Mouse (Mus musculus) forebrain, embryonic 11.5 days (tissue): ENCODE measurements around the gene Ryk. TPM values are rescaled to one million over a fixed set of nuclear protein-coding genes. Genes with fewer than 3 reads are reported as not detected.

Source experiments
- ATAC-seq: fragments of 200-750 bp; cut with Nextera tagmentation; replicated peaks from 2 replicates; pipeline ENCODE4 v1.8.0; 2017; ENCODE audit warnings: moderate TSS enrichment; ENCODE audit not compliant: low FRiP score
- DNase-seq: peaks from one replicate; pipeline ENCODE4 v3.0.0-alpha.2; 2017; ENCODE audit warnings: low spot score
- H3K27ac ChIP-seq: fragments of 300-500 bp; sonication (generic); 2 replicates; pipeline ENCODE4 v1.5.1; 2014; ENCODE audit warnings: low read depth, low read length
- H3K27me3 ChIP-seq: fragments of 300-500 bp; sonication (generic); 2 replicates; pipeline ENCODE4 v1.6.1; 2014; ENCODE audit warnings: mild to moderate bottlenecking, low read length, mixed read lengths; ENCODE audit not compliant: control insufficient read depth, insufficient read depth
- H3K36me3 ChIP-seq: fragments of 300-500 bp; sonication (generic); 2 replicates; pipeline ENCODE4 v1.6.1; 2014; ENCODE audit warnings: mild to moderate bottlenecking, low read length, moderate library complexity, mixed read lengths; ENCODE audit not compliant: control insufficient read depth, insufficient read depth
- H3K4me1 ChIP-seq: fragments of 300-500 bp; sonication (generic); replicated peaks from 2 replicates; pipeline ENCODE4 v1.6.1; 2014; ENCODE audit warnings: low read length, mixed read lengths; ENCODE audit not compliant: control insufficient read depth, insufficient read depth
- H3K4me2 ChIP-seq: fragments of 300-500 bp; sonication (generic); 2 replicates; pipeline ENCODE4 v1.6.1; 2014; ENCODE audit warnings: low read depth, mild to moderate bottlenecking, low read length, moderate library complexity, mixed read lengths; ENCODE audit not compliant: severe bottlenecking
- H3K4me3 ChIP-seq: fragments of 300-500 bp; sonication (generic); 2 replicates; pipeline ENCODE4 v1.5.1; 2014; ENCODE audit warnings: low read depth, low read length
- H3K9ac ChIP-seq: fragments of 300-500 bp; sonication (generic); 2 replicates; pipeline ENCODE4 v1.6.1; 2014; ENCODE audit warnings: low read length
- H3K9me3 ChIP-seq: fragments of 300-500 bp; sonication (generic); 2 replicates; pipeline ENCODE4 v1.6.1; 2016; ENCODE audit warnings: low read length, mixed read lengths; ENCODE audit not compliant: control insufficient read depth
- WGBS: fragments of 180-500 bp; shearing (Covaris S2); extraction: QIAGEN DNeasy Blood & Tissue Kit; methylation state at CpG from one replicate; pipeline ENCODE4 v1.1.7; 2014; 5-methylcytosine and 5-hydroxymethylcytosine counted together
- polyA plus RNA-seq: library from polyadenylated mRNA; unstranded; fragments of >200 nt; fragmentation: Nextera tagmentation; extraction: Ambion mirVana; gene quantifications from 2 replicates; pipeline ENCODE4 v1.2.1, GENCODE M21; 2014

The Ryk gene
- polyA plus RNA-seq, result 26.3 and 32.8 TPM in 2 replicates

- peak; percentile 80 for ATAC-seq
Measured at GRCm38 (mm10) chr9:102834742-102835591, at the start of gene Ryk. TSS of gene Ryk (plus strand) at chr9:102834917.

GRCm38 (mm10) chr9:102789491-102789890 is 45.2 kb upstream of the Ryk start:
- H3K27me3 ChIP-seq, result no peaks in the 10 kb centered on the region
- H3K4me3 ChIP-seq, result no peak overlapping the region
- DNase-seq (no peak), ATAC-seq (no peak)
- no peak overlapping the region for H3K4me2 ChIP-seq
- H3K9me3 ChIP-seq, result no peaks in the 10 kb centered on the region
- no peaks in the 10 kb centered on the region for H3K36me3 ChIP-seq
- no peak overlapping the region for H3K9ac ChIP-seq
- no peak overlapping the region for H3K27ac ChIP-seq
- WGBS, result 81% methylated on average over 3 of the region's 3 CpGs
- no peaks in the 10 kb centered on the region for H3K4me1 ChIP-seq

More at GRCm38 (mm10) chr9:102834742-102835591, at the start of gene Ryk:
- Histone ChIP-seq H3K4me1 (peaks cover 6% of the 10 kb centered on the region), H3K36me3 (no peaks in the 10 kb centered on the region), H3K9me3 (no peaks in the 10 kb centered on the region), H3K27me3 (no peaks in the 10 kb centered on the region), H3K4me2 (peak within 1 kb of the TSS; percentile 76), H3K27ac (peak within 1 kb of the TSS; percentile 68), H3K9ac (peak within 1 kb of the TSS; percentile 95), H3K4me3 (peak within 1 kb of the TSS; percentile 91)
- under 1% methylated on average over 59 of the region's 119 CpGs for WGBS
- peak; percentile 86 for DNase-seq

- H3K9ac ChIP-seq, result no peak overlapping the region
- no peak for DNase-seq
- H3K36me3 ChIP-seq, result no peaks in the 10 kb centered on the region
- H3K4me3 ChIP-seq, result no peak overlapping the region
- 72% methylated on average over 9 of the region's 9 CpGs for WGBS
- H3K9me3 ChIP-seq, result no peaks in the 10 kb centered on the region
- H3K4me1 ChIP-seq, result no peaks in the 10 kb centered on the region
- H3K27me3 ChIP-seq, result no peaks in the 10 kb centered on the region
- no peak overlapping the region for H3K27ac ChIP-seq
- H3K4me2 ChIP-seq, result no peak overlapping the region
- no peak for ATAC-seq
Measured at GRCm38 (mm10) chr9:102791845-102792244, 42.9 kb upstream of the Ryk start.

GRCm38 (mm10) chr9:102792836-102793235 is 41.9 kb upstream of the Ryk start:
- Histone ChIP-seq H3K9me3 (no peaks in the 10 kb centered on the region), H3K4me2 (no peak overlapping the region), H3K27ac (no peak overlapping the region), H3K4me1 (no peaks in the 10 kb centered on the region), H3K4me3 (no peak overlapping the region), H3K9ac (no peak overlapping the region), H3K36me3 (no peaks in the 10 kb centered on the region), H3K27me3 (no peaks in the 10 kb centered on the region)
- ATAC-seq (no peak), DNase-seq (no peak)
- 82% methylated on average over 15 of the region's 15 CpGs for WGBS

- H3K36me3 ChIP-seq, result no peaks in the 10 kb centered on the region
- no peak overlapping the region for H3K4me2 ChIP-seq
- DNase-seq, result no peak
- H3K9me3 ChIP-seq, result no peaks in the 10 kb centered on the region
- H3K27me3 ChIP-seq, result no peaks in the 10 kb centered on the region
- no peaks in the 10 kb centered on the region for H3K4me1 ChIP-seq
- WGBS, result 73% methylated on average over 12 of the region's 12 CpGs
- ATAC-seq, result no peak
- 0 out of 2 replicates have a peak overlapping the region, but pooled peaks have one; percentile 2 for H3K27ac ChIP-seq
- no peak overlapping the region for H3K4me3 ChIP-seq
- no peak overlapping the region for H3K9ac ChIP-seq
Measured at GRCm38 (mm10) chr9:102793286-102793809, 41.4 kb upstream of the Ryk start.

GRCm38 (mm10) chr9:102798406-102798805 is 36.3 kb upstream of the Ryk start:
- Histone ChIP-seq H3K27me3 (no peaks in the 10 kb centered on the region), H3K4me3 (no peak overlapping the region), H3K4me1 (no peaks in the 10 kb centered on the region), H3K9ac (no peak overlapping the region), H3K27ac (no peak overlapping the region), H3K9me3 (no peaks in the 10 kb centered on the region), H3K36me3 (no peaks in the 10 kb centered on the region), H3K4me2 (no peak overlapping the region)
- DNase-seq, result no peak
- ATAC-seq, result no peak
- WGBS, result 89% methylated on average over 4 of the region's 4 CpGs

- 89% methylated on average over 10 of the region's 10 CpGs for WGBS
- no peak for ATAC-seq
- Histone ChIP-seq H3K27ac (no peak overlapping the region), H3K9me3 (no peaks in the 10 kb centered on the region), H3K4me2 (no peak overlapping the region), H3K36me3 (no peaks in the 10 kb centered on the region), H3K9ac (no peak overlapping the region), H3K4me3 (no peak overlapping the region), H3K27me3 (no peaks in the 10 kb centered on the region), H3K4me1 (no peaks in the 10 kb centered on the region)
- no peak for DNase-seq
Measured at GRCm38 (mm10) chr9:102806056-102806573, 28.6 kb upstream of the Ryk start.

GRCm38 (mm10) chr9:102811192-102811591 is 23.5 kb upstream of the Ryk start:
- H3K9me3 ChIP-seq, result no peaks in the 10 kb centered on the region
- no peak for ATAC-seq
- H3K9ac ChIP-seq, result no peak overlapping the region
- no peaks in the 10 kb centered on the region for H3K4me1 ChIP-seq
- H3K4me3 ChIP-seq, result no peak overlapping the region
- H3K27ac ChIP-seq, result no peak overlapping the region
- 88% methylated on average over 5 of the region's 5 CpGs for WGBS
- no peaks in the 10 kb centered on the region for H3K27me3 ChIP-seq
- no peak for DNase-seq
- no peak overlapping the region for H3K4me2 ChIP-seq
- H3K36me3 ChIP-seq, result no peaks in the 10 kb centered on the region
